Mouse (Mus musculus) megakaryocyte progenitor cell, adult 5-6 weeks (primary cell): ENCODE data around the gene Ssbp4. TPM values are rescaled to one million over a fixed set of nuclear protein-coding genes. Genes with fewer than 3 reads are reported as not detected.
A peak's percentile ranks its signal among the peaks of the same experiment; 100 is the strongest.

ENCODE experiments used
- ATAC-seq: replicated peaks from 2 replicates; pipeline ENCODE4 v1.8.0; 2016; ENCODE audit warnings: mild to moderate bottlenecking, moderate TSS enrichment, inconsistent platforms; ENCODE audit not compliant: poor library complexity
- total RNA-seq, 2 experiments: library from RNA; stranded (forward) in 1 of 2; stranded (reverse) in 1 of 2; fragments of 157-497, 149-512 nt in 1 of 2; fragments of 200-1000 nt in 1 of 2; gene quantifications; 2 replicates each; pipeline versions ENCODE4 v1.2.3 to v1.2.4; 2015 to 2017

Gene Ssbp4
- total RNA-seq, 2 experiments from 2014 or later, result 40.2 to 40.7 TPM

DNA sequence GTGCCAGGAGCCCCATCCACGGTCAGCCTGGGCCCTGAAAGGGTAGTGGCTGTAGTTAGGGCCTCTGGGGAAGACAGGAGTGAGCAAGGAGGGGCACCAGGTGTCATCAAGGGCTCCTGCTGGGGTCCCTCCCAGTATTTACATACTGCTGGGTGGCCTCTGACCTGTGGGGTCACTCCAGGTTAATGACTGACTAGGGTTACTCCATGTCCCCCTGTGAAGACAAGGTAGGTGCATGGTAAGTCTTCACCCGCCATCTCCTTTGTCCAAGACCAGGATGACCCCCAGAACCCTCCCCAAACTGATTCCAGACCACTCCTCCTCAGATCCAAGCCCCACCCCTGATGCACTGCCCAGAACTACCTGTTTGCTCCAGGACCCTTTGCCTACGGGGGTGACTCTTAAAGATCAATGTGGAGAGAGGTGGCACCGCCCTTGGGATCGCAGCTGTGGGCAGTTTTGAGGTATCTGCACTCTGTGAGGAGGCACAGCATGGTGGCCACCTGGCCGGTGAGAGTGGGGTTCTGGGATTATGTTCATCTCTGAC, 23.7 kb upstream of the Ssbp4 start, which contains the start of gene Gdf15:
Gene Gdf15 (minus strand): TSS at position 111 of the 547 bp plus-strand sequence.
- ATAC-seq, result no peak

DNA sequence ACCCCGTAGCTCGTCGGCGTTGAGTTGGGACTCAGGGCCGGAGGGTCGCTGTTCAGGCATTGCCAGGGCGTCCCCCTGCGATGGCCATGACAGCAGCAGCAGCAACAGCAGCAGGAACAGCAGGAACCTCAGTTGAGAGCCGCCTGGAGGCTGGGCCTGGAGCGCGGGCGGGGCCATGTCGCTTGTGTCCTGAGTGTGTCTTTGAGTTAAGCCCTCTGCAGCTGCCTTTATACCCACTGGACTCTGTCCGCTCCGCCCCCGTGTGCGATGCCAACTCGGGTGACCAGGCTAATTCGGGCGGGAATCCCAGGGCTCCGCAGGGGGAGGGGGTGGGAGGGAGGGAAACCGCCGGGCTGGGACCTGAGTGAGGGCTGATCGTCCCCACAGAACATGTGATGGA, 22.8 kb upstream of the Ssbp4 start:
- ATAC-seq, result no peak

DNA sequence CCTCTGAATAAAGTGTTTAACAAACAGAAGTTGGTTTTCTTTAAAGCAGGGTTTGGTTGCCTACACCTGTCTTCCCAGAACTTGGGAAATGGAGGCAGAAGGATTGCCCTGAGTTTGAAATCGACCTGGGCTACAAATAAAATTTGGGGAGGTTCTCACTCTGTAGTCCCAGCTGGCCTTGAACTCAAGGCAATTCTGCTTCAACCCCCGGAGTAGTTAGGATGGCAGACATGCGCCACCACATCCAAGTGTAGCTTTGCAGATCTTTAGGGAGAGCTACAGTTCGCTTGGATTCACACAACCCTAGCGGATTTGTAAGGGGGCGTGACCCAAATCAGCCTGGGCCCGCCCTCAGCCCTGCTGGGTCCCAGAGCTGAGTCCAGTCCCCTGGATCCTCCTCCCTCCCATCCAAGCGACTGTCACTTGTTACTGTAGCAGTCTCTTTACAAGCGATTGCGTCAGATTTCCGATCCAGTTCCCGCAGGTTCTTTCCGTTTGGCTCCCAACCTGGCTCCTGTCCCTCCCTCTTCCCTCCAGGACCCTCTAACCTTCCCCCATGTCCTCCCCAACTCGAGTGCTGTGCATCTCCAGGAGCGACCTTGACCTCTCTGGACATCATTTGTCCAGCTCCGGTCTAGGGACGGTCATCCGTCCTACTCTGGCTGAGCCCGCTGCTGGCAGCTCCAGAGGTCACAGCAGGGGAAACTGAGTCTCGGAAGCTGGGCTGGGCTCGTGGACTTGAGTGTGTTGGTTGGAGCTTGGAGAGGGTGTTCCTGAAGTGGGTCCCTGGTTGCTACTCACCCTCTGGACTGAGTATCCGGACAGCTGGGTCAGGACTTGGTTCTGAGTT, 22.1 kb upstream of the Ssbp4 start:
- peak; percentile 54 for ATAC-seq

DNA sequence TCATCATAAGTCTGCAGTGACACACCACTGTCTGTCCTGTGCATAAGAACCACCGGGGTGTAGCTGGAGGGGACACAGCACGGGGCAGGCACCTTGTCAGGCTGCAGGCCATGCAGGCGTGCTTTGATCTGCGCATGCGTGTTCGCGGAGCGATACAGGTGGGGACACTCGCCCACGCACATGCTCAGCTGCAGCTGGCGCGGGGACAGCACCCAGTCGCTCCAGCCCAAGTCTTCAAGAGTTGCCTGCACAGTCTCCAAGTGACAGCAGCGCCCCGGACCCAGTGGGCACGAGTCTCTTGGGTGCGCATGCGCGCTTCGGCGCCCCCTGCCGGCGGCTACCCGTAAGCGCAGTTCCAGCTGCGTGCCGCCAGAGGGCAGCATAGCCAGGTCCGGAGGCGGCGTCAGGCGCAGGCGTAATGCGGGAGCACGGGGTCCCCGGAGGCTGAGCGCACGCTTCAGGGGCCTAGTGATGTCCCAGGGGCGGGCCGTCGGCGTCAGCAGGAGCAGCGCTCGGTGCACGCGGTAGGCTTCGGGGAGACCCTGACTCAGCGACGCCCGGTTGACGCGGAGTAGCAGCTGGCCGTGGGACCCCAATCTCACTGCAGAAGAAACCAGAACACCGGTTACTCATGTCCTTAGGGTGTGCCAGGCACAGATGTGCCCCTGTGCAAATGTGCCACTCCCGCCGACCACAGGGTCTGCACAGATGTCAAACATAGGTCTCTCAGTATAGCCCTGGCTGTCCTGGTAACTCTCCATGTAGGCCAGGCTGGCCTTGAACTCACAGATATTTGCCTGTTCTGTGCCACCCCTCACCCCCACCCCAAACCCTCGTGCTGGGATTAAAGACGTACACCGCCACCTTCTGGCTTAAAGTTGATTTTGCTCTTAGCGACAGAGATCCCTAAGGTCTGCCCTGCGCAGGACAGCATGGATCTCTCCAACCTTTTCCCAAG, 21.2 kb upstream of the Ssbp4 start:
- peak; percentile 82 for ATAC-seq

DNA sequence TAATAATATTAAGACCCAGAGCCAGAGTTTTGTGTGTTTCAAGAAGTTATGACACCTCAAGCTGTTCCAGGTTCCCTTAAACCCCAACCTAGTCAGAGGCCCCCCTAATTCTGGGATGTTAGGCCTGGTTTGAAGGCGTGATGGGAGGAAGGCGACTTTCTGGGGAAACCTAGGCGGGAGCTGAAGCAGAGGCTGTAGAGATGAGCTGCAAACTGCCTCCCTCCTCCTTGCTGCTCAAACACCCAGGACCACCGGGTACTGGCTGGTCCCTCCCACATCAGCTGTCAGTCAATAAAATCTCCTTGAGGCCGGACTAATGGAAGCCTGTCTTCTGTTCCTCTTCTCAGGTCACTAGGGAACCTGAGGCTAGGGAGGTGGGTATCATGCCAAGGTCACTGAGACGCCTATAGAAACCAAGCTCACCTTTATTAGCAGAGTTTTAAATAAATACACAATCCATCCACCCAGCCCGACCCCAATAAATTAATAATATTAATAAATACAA, 20.4 kb upstream of the Ssbp4 start:
- ATAC-seq, result no peak

DNA sequence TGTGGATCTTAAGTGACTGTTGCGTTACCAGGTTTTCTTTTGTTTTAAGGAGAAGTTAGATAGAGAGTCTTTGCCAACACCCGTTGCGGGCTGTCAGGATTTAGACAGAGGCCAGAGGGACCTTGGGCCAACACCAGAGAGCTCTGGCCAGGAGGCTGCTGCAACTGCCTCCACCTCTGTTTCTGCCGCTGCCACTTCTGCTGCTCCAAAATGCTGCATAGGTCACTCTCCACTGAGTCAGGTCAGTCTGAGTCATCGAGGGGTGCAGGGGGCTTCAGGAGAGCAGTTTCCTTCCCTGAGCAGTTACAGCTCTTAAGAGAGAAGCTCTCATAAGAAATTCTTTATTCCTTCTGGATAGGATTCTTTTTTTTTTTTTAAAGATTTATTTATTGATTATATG, 18.4 kb upstream of the Ssbp4 start:
- no peak for ATAC-seq

DNA sequence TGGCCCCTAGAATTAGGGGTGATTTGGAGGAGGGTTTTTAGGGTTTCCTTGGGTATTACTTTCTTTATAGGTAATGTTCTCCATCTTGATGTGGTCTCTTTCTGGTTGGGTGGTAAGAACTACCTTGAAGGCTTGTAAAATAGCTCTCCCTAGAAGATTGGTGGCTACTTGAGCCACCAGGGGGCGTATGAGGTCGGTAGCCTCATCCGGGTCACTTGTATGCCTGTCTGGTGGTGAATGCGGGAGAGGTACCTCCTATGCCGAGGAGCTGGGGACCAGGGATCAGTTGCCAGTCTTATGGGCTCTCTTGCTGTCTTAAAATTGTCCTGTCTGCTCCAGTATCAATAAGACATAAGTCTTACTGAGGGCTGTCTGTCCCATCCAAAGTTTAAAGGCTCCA, 16.4 kb upstream of the Ssbp4 start:
- peak; percentile 22; the same call in 1 of the 2 replicates for ATAC-seq

DNA sequence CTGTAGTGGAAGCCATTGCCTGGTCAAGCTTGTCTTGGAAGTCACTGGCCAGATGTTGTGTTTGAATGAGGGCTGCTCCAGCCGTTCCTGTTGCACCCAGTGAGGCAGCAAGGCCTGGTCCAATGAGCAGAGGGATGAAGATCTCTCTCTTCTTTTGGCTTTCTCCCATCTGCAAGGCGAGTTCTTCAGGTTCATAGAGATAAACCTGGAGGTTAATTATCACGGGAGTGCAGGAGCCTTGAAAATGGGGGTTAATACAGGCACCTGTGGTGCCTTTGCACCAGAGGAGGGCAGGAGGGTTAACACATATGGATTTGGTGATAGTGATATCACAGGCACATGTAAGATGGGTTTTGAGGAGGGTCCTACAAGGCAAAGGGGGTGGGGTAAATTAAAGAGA, 13.5 kb upstream of the Ssbp4 start:
- peak; percentile 23 for ATAC-seq

DNA sequence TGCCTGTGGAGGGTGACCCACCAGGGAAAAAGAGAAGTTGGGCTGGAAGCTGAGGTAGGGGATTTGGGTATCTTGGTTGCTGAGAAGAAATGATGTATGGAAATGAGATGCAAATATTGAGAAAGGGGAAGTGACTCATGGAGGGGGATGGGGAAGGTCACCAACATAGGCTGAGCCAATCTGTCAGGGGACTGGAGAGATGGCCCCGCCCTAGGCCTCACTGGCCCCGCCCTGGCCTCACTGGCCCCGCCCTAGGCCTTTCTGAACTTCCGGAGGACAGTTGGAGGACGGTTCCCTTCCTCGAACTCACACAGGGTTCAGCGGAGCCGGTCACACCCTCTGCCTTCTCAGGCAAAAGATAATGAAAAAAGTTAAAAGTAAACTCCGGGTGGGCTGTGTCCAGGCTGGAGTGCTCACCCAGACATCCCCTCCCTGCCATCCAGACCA, 10.2 kb upstream of the Ssbp4 start:
- ATAC-seq, result peak; percentile 80

DNA sequence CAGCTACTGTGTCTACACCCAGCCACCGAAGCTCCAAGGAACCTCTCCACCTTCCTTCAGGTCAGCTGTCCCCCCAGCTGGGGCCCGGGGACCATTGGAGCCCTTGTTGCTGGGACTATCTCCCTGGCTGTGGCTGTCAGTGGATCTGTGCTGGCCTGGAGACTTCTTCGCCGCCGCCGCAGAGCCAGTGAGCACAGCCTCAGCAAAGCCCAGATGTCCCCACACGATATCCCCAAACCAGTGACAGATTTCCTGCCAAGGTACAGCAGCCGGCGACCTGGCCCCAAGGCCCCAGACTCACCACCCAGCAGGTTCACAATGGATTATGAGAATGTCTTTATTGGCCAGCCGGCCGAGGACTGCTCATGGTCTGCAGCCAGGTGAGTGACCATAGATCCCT, 9.3 kb upstream of the Ssbp4 start:
- ATAC-seq, result peak; percentile 29

DNA sequence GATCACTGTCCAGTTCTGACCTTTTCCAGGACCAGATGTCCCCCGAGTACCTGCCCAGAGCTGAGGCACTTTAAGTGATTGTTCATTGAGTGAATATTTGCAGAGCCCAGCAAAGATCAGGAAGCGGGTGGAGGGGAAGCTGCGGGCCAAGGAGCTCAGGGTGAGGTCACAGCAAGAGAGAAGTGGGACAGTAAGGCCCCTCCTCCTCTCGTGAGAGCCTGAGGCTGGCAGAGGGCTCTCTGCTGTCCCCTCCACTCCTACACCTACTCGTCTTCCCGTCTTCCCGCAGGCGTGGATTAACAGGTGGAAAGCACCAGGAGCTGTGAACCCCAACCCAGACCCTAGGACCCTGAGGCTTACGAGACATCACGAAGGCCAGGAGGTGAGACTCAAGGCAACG, 8.0 kb upstream of the Ssbp4 start:
- peak; percentile 24 for ATAC-seq

DNA sequence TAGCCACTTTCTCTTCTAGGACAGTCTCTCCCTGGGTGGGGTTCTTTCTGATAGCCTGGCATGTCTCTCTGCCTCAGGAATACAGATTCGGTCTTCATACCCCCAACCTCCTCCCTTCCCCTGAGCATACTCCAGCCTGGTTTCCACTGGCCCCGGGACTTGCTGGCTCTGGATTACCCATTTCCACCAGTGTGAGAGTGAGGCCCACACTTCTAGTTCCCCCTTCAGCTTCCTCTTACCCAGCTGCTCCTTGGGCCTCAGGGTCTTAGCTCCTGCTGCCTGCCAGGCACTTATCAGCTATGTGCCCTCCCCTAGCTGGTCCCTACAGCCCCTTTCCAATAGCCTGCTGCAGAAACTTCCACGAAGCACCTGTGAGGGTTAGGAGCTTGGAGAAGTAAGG, 7.2 kb upstream of the Ssbp4 start, which contains the start of gene Lrrc25:
Gene Lrrc25 (plus strand): TSS at position 262 of the 400 bp plus-strand sequence.
- ATAC-seq, result peak; percentile 5; the same call in 1 of the 2 replicates

DNA sequence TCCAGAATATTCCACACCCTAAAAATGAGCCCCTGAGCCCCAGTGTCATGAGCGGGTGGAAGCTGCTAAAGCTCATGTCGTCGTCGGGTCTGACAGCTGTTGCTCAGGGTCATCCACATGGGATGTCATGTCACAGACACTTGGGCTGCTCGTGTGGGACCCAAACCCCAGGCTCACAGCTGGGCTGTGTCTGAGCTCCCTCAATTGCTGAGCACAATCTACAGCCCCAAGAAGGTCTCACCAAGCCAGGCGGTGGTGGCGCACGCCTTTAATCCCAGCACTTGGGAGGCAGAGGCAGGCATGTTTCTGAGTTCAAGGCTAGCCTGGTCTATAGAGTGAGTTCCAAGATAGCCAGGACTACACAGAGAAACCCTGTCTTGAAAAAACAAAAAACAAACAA, 6.6 kb upstream of the Ssbp4 start:
- no peak for ATAC-seq

DNA sequence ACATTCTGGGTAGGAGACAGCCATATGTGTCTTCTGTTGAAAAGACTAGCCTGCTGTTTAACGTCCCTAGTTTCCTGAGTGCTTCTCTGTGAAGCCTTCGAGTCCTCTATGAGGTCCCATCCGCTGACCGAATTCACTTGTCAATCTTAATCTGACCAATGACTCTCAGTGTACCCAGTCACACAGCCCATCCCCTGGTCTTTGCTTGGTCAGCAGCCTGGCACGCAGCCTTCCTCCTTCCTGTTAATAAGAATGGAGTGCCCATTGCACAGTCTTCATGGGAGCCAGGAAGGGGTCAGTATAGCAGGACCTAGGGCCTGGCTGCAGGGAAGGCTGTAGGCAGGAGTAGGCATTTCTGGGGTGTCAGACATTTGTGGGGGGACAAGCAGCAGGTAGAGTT, 5.8 kb upstream of the Ssbp4 start:
- no peak for ATAC-seq

DNA sequence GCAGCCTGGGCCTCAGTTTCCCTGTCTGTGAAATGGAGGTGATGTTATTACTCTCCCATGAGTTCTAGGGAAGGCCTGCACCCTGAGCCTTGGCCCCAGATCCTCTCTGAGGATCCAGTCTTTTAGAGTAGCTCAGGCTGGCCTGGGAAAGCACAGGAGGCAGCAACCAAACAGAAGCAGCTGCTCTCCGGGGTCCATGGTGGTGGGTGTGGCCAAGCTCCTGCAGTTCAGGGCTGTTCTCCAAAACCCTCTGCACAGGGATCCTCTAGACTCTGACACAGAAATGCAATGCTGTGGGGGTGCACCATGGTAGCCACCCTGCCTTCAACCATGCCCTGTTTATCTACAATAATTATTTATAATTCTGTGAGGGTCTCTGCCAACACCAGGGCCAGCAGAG, 5.1 kb upstream of the Ssbp4 start:
- ATAC-seq, result no peak

DNA sequence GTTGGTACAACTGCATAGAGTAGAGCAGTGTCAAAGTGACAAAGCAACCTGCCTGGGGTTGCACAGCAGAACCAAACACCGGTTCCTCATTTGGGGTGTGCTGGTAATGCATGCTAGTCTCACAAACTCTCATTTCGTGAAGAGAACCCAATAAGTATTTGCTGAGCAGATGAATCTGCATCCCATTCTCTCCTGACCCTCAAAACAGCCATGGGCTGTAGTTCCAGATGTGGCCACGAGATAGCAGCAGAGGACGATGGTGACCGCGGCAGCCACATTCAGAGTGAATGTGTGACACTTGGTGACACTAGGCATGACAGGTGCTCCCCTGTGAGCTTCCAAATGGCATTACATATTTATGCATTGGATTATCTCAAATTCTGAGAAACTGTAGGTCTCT, 3.2 kb upstream of the Ssbp4 start:
- peak; percentile 43 for ATAC-seq

DNA sequence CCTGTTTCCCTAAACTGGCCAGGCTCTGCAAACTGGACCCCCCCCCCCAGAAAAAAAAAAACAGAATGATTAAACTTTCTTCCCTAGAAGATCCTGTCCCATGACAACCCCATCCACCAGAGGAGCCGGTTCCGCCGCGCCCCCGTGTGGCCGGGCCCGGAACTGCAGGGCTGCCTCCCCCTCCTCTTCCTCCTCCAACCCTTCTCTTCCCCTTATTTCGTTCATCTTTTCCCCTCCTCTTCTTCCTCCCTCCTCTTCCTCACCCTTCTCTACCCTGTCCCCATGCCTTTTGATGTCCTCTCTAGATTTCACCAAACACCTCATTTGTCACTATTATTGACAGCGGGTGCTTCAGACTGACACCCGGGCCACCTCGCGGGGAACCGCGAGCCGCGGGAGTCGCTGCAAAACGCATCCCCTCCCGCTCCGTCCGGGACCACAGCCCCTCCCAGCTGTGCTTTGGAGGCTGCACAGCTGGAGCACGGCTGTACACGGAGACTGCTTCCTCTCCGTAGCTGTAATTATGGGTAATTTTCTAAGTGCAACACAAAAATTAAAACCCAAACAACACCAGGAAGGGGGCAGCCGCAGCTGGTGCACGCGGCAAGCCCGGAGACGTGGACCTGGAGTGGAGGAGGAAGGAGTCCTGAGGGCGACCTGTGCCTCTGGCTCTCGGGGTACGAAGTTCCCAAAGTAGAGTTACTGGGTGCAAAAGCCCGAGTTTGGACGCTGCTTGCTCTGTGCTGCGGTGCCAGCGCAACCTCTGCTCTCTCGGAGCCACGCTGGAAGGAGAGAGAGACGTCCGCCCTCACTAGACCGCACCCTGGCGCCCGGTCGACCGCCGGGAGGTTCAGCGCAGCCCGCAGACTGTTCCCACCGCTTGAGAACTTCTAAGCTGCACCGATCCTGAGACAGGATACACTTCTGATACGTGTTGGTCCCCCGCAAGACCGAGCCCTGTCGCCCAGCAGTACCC, 2.4 kb upstream of the Ssbp4 start:
- ATAC-seq, result 0 out of 2 replicates have a peak, but pooled peaks have one; percentile 14

DNA sequence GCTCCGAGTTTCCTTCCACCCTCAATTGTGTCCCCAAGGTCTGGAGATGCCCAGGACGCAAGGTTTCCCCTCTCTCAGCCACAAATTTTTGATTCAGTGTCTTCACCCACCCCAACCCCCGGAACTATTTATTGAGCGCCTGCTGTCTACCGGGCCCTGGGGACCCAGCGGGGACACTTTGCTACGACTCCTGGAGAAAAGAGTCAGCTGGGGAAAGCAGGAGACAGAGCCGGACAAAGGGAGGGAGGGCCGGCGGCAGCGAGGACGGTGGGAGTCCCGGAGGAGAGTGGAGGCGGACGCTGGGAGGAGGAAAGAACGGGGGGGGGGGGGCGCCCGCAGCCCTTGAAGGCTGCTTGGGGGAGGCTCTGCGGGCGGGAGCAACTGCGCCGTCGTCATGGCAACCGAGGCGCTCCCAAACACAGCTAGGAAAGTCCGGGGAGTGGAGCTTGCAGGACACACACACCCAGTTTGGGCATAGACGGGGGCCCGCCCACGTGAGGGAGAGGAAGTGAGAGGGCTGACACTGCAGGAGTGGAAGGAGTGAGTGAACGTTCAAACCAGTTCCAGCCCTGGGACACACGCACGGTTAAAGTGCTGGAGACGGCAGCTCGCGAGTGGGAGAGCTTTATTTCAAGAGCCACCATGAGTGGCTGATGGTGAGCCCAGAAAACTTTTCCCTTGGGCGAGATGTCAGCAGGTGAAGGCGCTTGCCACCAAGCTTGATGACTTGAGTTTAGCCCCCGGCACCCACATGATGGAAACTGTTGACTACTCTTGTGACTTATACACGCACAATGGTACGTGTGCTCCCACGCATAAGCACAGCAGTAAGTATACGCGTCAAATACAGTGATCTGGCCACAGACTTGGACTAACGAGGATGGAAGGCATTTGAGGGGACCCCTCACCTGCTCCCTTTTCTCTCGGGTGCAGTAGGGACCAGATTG, 1.4 kb upstream of the Ssbp4 start:
- peak; percentile 47 for ATAC-seq
